Mouse (Mus musculus): ENCODE data around the gene Wdfy1. TPM values are rescaled to one million over a fixed set of nuclear protein-coding genes. Genes with fewer than 3 reads are reported as not detected.

Gene Wdfy1
- total and polyA plus RNA-seq, 2 experiments from 2014 or later, result 98.1 to 111 TPM

GRCm38 (mm10) chr1:79655819-79656555, 120.0 kb downstream of the Wdfy1 start:
- no peak for TF ChIP-seq CTCF (IDR thresholded peaks at IDR 0.05)
- WGBS, result 80% methylated on average over 4 of the region's 4 CpGs
- Histone ChIP-seq H3K27me3 (ENCODE audit: insufficient read depth, low read length) (no peaks in the 10 kb centered on the region), H3K9me3 (ENCODE audit: low read length) (no peaks in the 10 kb centered on the region), H3K36me3 (ENCODE audit: insufficient read depth, low read length) (no peaks in the 10 kb centered on the region), H3K9ac (replicated peaks; ENCODE audit: low read length, poor library complexity, severe bottlenecking) (no peak overlapping the region), H3K4me1 (ENCODE audit: insufficient read depth, low read length) (no peaks in the 10 kb centered on the region), H3K4me2 (ENCODE audit: low read depth, low read length, poor library complexity, severe bottlenecking) (no peak overlapping the region), H3K27ac (ENCODE audit: low read depth, low read length) (no peak overlapping the region), H3K4me3 (ENCODE audit: low read depth, low read length) (no peak overlapping the region)
- DNase-seq (ENCODE audit: low spot score) (no peak), ATAC-seq (ENCODE audit: low FRiP score) (no peak)

- Histone ChIP-seq H3K9ac (replicated peaks; ENCODE audit: low read length, poor library complexity, severe bottlenecking) (no peak overlapping the region), H3K36me3 (ENCODE audit: insufficient read depth, low read length) (no peaks in the 10 kb centered on the region), H3K4me1 (ENCODE audit: insufficient read depth, low read length) (no peaks in the 10 kb centered on the region), H3K27me3 (ENCODE audit: insufficient read depth, low read length) (no peaks in the 10 kb centered on the region), H3K9me3 (ENCODE audit: low read length) (no peaks in the 10 kb centered on the region), H3K4me2 (ENCODE audit: low read depth, low read length, poor library complexity, severe bottlenecking) (no peak overlapping the region), H3K27ac (ENCODE audit: low read depth, low read length) (no peak overlapping the region), H3K4me3 (ENCODE audit: low read depth, low read length) (no peak overlapping the region)
- no peak for ATAC-seq (ENCODE audit: low FRiP score)
- 98% methylated on average over 2 of the region's 2 CpGs for WGBS
- no peak for TF ChIP-seq CTCF (IDR thresholded peaks at IDR 0.05)
- no peak for DNase-seq (ENCODE audit: low spot score)
These were observed 121.0 kb downstream of the Wdfy1 start for GRCm38 (mm10) chr1:79654948-79655347.

Other genes with a start within 250 kb of the Wdfy1 start
- gene Ap1s3, start 104.2 kb downstream of the Wdfy1 start, total RNA-seq (2014; rRNA removed), result 0.57 and 0.82 TPM in 2 replicates
- 0.12 and 0.35 TPM in 2 replicates for gene Ap1s3, start 104.2 kb downstream of the Wdfy1 start, polyA plus RNA-seq (2015; fragmentation: Nextera tagmentation; extraction: Ambion mirVana)
- gene Mrpl44, start 125 bp downstream of the Wdfy1 start, total RNA-seq (2014; rRNA removed), result 24.9 and 34.8 TPM in 2 replicates
- gene Mrpl44, start 125 bp downstream of the Wdfy1 start, polyA plus RNA-seq (2015; fragmentation: Nextera tagmentation; extraction: Ambion mirVana), result 36.0 and 36.4 TPM in 2 replicates
- gene Serpine2, start 85.0 kb upstream of the Wdfy1 start, total RNA-seq (2014; rRNA removed), result 254 TPM in 2 replicates
- 386 and 444 TPM in 2 replicates for gene Serpine2, start 85.0 kb upstream of the Wdfy1 start, polyA plus RNA-seq (2015; fragmentation: Nextera tagmentation; extraction: Ambion mirVana)